Mouse (Mus musculus) intestine, embryonic 16.5 days (tissue): ENCODE results near the gene Ryk. TPM values are rescaled to one million over a fixed set of nuclear protein-coding genes. Genes with fewer than 3 reads are reported as not detected.
A peak's percentile ranks its signal among the peaks of the same experiment; 100 is the strongest.

Experiments used
- ATAC-seq: fragments of 200-750 bp; cut with Nextera tagmentation; 2 replicates; pipeline ENCODE4 v1.8.0; 2017; ENCODE audit warnings: moderate TSS enrichment, moderate library complexity
- H3K27ac ChIP-seq: fragments of 300-500 bp; sonication (generic); 2 replicates; pipeline ENCODE4 v1.5.1; 2014; ENCODE audit warnings: mild to moderate bottlenecking, low read length
- H3K27me3 ChIP-seq: fragments of 300-500 bp; sonication (generic); replicated peaks from 2 replicates; pipeline ENCODE4 v1.6.1; 2014; ENCODE audit warnings: low read length, control low read depth, mixed read lengths; ENCODE audit not compliant: control insufficient read depth, insufficient read depth
- H3K36me3 ChIP-seq: fragments of 300-500 bp; sonication (generic); 2 replicates; pipeline ENCODE4 v1.6.1; 2014; ENCODE audit warnings: low read length, control low read depth; ENCODE audit not compliant: control insufficient read depth, insufficient read depth
- H3K4me1 ChIP-seq: fragments of 300-500 bp; sonication (generic); 2 replicates; pipeline ENCODE4 v1.6.1; 2014; ENCODE audit warnings: low read length, control low read depth, mixed read lengths; ENCODE audit not compliant: control insufficient read depth, insufficient read depth
- H3K4me2 ChIP-seq: fragments of 300-500 bp; sonication (generic); 2 replicates; pipeline ENCODE4 v1.6.1; 2014; ENCODE audit warnings: low read depth, low read length, control low read depth
- H3K4me3 ChIP-seq: fragments of 300-500 bp; sonication (generic); 2 replicates; pipeline ENCODE4 v1.5.1; 2014; ENCODE audit warnings: mild to moderate bottlenecking, low read length
- H3K9ac ChIP-seq: fragments of 300-500 bp; sonication (generic); 2 replicates; pipeline ENCODE4 v1.6.1; 2014; ENCODE audit warnings: low read depth, low read length
- H3K9me3 ChIP-seq: fragments of 300-500 bp; sonication (generic); 2 replicates; pipeline ENCODE4 v1.6.1; 2016; ENCODE audit warnings: low read length, control low read depth; ENCODE audit not compliant: control insufficient read depth
- WGBS: fragments of 180-500 bp; shearing (Covaris S2); extraction: QIAGEN DNeasy Blood & Tissue Kit; methylation state at CpG from one replicate; pipeline ENCODE4 v1.1.7; 2014; 5-methylcytosine and 5-hydroxymethylcytosine counted together
- polyA plus RNA-seq: library from polyadenylated mRNA; unstranded; fragments of >200 nt; fragmentation: Nextera tagmentation; extraction: Ambion mirVana; gene quantifications from 2 replicates; pipeline ENCODE4 v1.2.1, GENCODE M21; 2015

The Ryk gene
- polyA plus RNA-seq, 1 experiment from 2014 or later = 13.5 TPM

DNA sequence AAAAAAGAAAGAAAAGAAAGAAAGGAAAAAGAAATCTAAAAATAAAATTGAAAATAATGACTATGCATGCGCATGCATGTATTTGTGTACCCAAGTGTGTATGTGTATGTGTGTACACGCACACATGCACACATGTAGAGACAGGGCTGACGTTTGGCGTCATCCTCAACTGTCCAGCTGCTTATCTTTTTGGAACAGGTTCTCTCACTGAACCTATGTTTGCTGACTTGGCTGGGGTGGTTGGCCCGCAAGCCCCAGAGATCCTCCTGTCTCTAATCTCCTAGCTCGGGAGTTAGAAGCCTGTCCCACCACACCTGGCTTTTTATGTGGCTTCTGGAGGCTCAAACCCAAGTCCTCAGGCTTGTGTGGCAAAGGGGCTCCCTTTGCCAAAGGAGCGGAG lies 6.1 kb upstream of the Ryk start:
- no peak for ATAC-seq
- Histone ChIP-seq H3K4me2 (no peak overlapping the region), H3K27ac (no peak overlapping the region), H3K36me3 (no peaks in the 10 kb centered on the region), H3K4me3 (no peak overlapping the region), H3K9me3 (no peaks in the 10 kb centered on the region), H3K9ac (no peak overlapping the region), H3K27me3 (no peaks in the 10 kb centered on the region), H3K4me1 (no peaks in the 10 kb centered on the region)
- WGBS = 77% methylated on average over 7 of the region's 7 CpGs

DNA sequence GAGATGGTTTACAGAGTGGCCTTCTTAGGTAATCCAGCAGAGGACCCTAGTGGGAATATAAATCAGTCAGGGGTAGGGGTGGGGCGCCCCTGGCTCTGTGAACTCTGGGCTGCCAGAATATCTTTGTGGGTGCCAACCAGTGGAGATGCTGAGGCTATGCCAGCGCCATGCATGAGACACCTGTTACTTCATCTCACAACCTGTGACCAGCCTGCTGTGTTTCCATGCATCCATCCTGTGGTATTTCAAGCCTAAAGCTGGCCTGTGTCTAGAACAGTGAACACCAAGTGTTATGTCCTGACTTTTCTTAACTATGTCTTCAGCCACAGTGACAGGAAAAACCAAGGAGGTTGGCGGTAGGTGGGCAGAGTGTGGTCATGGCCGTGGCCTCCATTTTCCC lies 3.2 kb upstream of the Ryk start:
- H3K4me1 ChIP-seq = peaks cover 2% of the 10 kb centered on the region; the same call in 1 of the 2 replicates
- H3K4me3 ChIP-seq = no peak overlapping the region
- no peak for ATAC-seq
- H3K9ac ChIP-seq = no peak overlapping the region
- H3K27ac ChIP-seq = no peak overlapping the region
- 87% methylated on average over 4 of the region's 4 CpGs for WGBS
- no peaks in the 10 kb centered on the region for H3K36me3 ChIP-seq
- no peaks in the 10 kb centered on the region for H3K9me3 ChIP-seq
- H3K27me3 ChIP-seq = no peaks in the 10 kb centered on the region
- no peak overlapping the region for H3K4me2 ChIP-seq

DNA sequence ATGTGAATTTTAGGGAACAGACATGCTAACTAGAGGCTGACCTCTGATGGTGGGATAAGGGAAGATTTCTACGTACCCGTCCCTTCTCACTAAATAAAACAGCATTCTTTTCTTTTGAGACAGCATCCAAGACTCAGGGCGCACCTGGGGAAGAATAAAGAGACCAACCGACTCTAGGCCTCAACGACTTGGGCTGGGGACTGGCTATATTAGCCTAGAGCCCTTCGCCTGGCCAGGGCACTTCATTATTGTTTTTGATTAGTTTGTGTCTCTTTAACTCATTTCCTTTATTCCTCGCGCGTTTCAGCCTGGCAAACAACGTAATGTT lies 339 bp upstream of the Ryk start:
- H3K9me3 ChIP-seq = no peaks in the 10 kb centered on the region
- peak overlapping the region; percentile 97 for H3K9ac ChIP-seq
- no peak overlapping the region for H3K27ac ChIP-seq
- H3K4me1 ChIP-seq = peaks cover 20% of the 10 kb centered on the region
- peak overlapping the region; percentile 96 for H3K4me3 ChIP-seq
- WGBS = 7% methylated on average over 10 of the region's 10 CpGs
- H3K27me3 ChIP-seq = no peaks in the 10 kb centered on the region
- ATAC-seq = peak; percentile 49
- peak overlapping the region; percentile 55 for H3K4me2 ChIP-seq
- H3K36me3 ChIP-seq = no peaks in the 10 kb centered on the region

- peak overlapping the region; percentile 96 for H3K4me3 ChIP-seq
- WGBS = 41% methylated on average over 9 of the region's 9 CpGs
- no peak overlapping the region for H3K27ac ChIP-seq
- H3K9me3 ChIP-seq = no peaks in the 10 kb centered on the region
- no peaks in the 10 kb centered on the region for H3K36me3 ChIP-seq
- H3K27me3 ChIP-seq = no peaks in the 10 kb centered on the region
- H3K4me2 ChIP-seq = peak overlapping the region; percentile 71
- 0 out of 2 replicates have a peak overlapping the region, but pooled peaks have one; percentile 97 for H3K9ac ChIP-seq
- no peak for ATAC-seq
- H3K4me1 ChIP-seq = peaks cover 37% of the 10 kb centered on the region
Observed at GRCm38 (mm10) chr9:102836279-102836678, 1.6 kb downstream of the Ryk start.

DNA sequence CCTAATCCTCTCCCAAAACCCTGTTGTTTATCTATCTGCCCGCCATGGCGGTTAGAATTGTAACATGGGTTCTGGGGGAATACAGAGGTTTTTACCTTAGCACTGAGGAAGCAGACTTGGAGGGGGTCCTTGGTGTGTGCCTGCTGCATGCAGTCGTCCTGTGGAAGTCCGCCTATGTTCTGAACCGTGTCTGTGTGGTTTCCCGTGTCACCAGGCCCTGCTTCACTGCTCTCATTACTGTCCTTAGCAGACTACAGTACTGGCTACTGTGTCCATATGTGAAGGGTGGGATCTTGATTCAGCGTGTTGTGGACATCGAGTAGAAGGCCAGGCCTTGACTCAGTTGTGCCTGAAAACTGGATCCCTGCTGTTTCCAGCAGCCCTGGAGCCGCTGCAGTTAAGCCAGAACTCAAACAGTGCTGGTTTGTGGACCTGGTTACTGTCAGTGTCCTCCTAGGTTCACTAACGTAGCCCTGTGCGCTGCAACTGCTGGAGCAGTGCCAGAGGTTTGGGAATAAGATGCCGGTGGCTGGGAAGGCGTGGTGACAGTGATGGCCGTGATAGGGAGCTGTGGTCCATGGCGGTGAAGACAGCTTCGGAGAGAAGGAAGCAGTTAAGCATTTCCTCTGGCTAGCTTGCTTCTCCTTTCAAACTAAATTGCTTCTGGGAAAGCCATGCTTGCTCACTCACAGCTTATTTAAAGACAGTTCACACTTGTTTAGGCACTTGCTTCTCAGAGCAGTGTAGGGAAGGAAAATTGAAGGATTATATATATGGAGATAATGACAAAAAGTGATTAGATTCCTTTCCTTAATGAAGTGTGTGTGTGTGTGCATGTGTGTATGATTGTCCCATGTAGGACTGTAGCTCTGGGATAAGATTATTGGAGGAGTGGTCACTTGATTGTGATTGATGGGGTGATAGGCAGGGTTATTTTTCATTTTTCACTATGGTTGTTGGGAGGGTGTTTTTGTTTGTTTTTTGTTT lies 6.4 kb downstream of the Ryk start:
- peak overlapping the region; percentile 82 for H3K27ac ChIP-seq
- peaks cover 75% of the 10 kb centered on the region for H3K4me1 ChIP-seq

DNA sequence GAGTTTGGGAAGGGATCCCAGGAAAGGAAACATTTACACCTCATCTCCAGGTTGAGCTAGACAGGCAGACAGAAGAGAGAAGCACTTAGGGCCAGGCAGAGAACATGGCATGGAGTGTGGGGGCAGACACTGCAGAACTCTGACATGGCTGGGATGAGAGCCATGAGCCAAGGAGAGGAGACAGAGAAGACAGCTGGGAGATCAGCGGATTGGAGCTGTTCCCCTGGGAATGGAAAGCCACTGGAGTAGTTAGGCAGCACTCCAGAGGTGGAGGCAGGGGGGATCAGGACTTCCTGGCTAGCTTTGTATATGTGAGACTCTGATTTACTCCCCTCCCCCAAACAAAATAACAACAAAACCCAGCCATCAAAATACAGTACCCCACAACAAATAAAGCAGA lies 7.1 kb downstream of the Ryk start:
- H3K4me1 ChIP-seq = peaks cover 77% of the 10 kb centered on the region
- no peak overlapping the region for H3K4me3 ChIP-seq
- ATAC-seq = 0 out of 2 replicates have a peak, but pooled peaks have one; percentile 34
- no peaks in the 10 kb centered on the region for H3K27me3 ChIP-seq
- no peak overlapping the region for H3K9ac ChIP-seq
- no peaks in the 10 kb centered on the region for H3K9me3 ChIP-seq
- H3K36me3 ChIP-seq = no peaks in the 10 kb centered on the region
- 50% methylated on average over 1 of the region's 1 CpGs for WGBS
- no peak overlapping the region for H3K4me2 ChIP-seq
- no peak overlapping the region; the same call in 1 of the 2 replicates for H3K27ac ChIP-seq

More for the DNA sequence above, 6.4 kb downstream of the Ryk start:
- H3K4me3 ChIP-seq = no peak overlapping the region
- H3K36me3 ChIP-seq = no peaks in the 10 kb centered on the region
- peak overlapping the region; percentile 43 for H3K9ac ChIP-seq
- WGBS = 16% methylated on average over 16 of the region's 16 CpGs
- H3K4me2 ChIP-seq = peak overlapping the region; percentile 30
- H3K27me3 ChIP-seq = no peaks in the 10 kb centered on the region
- peak; percentile 51 for ATAC-seq
- H3K9me3 ChIP-seq = no peaks in the 10 kb centered on the region

- no peaks in the 10 kb centered on the region for H3K27me3 ChIP-seq
Observed at GRCm38 (mm10) chr9:102842498-102842897, 7.8 kb downstream of the Ryk start.

GRCm38 (mm10) chr9:102843577-102843976 lies 8.9 kb downstream of the Ryk start:
- H3K27ac ChIP-seq = 0 out of 2 replicates have a peak overlapping the region, but pooled peaks have one; percentile 10
- H3K4me2 ChIP-seq = no peak overlapping the region
- H3K9ac ChIP-seq = no peak overlapping the region
- no peaks in the 10 kb centered on the region for H3K27me3 ChIP-seq
- H3K9me3 ChIP-seq = no peaks in the 10 kb centered on the region
- H3K4me1 ChIP-seq = peaks cover 85% of the 10 kb centered on the region
- no peaks in the 10 kb centered on the region for H3K36me3 ChIP-seq
- peak; percentile 41 for ATAC-seq
- 13% methylated on average over 4 of the region's 4 CpGs for WGBS
- H3K4me3 ChIP-seq = no peak overlapping the region

More at GRCm38 (mm10) chr9:102842498-102842897, 7.8 kb downstream of the Ryk start:
- peaks cover 77% of the 10 kb centered on the region for H3K4me1 ChIP-seq
- no peak overlapping the region for H3K4me2 ChIP-seq
- H3K9me3 ChIP-seq = no peaks in the 10 kb centered on the region
- no peak overlapping the region for H3K27ac ChIP-seq
- no peak overlapping the region for H3K4me3 ChIP-seq
- ATAC-seq = no peak; the same call in 1 of the 2 replicates
- no peak overlapping the region for H3K9ac ChIP-seq
- no peaks in the 10 kb centered on the region for H3K36me3 ChIP-seq
- 59% methylated on average over 8 of the region's 8 CpGs for WGBS

- Histone ChIP-seq H3K27ac (no peak overlapping the region), H3K36me3 (no peaks in the 10 kb centered on the region)
- peak; percentile 35 for ATAC-seq
Observed at GRCm38 (mm10) chr9:102845851-102846250, 11.1 kb downstream of the Ryk start.

More at GRCm38 (mm10) chr9:102845851-102846250, 11.1 kb downstream of the Ryk start:
- H3K27me3 ChIP-seq = no peaks in the 10 kb centered on the region
- no peak overlapping the region for H3K4me3 ChIP-seq
- H3K4me2 ChIP-seq = no peak overlapping the region
- WGBS = 67% methylated on average over 6 of the region's 6 CpGs
- no peak overlapping the region for H3K9ac ChIP-seq
- H3K4me1 ChIP-seq = peaks cover 67% of the 10 kb centered on the region
- no peaks in the 10 kb centered on the region for H3K9me3 ChIP-seq
